ENCODE assay signal across 19 mouse cellular contexts in genomic region chr2:160530377-160530776, GRCm38 (mm10).
A peak's percentile ranks its signal among the peaks of the same experiment; 100 is the strongest.
DNase-seq lines count a peak whose midpoint lies in the region; ATAC-seq lines count a peak whose summit lies in the region.
"Had no signal": no experiment of that assay in that cellular context is flagged by ENCODE, and none has a peak within 500 bp of the region (broad histone marks: within the 10 kb centered on the region; RNA-seq: fewer than 3 reads in every experiment).

No protein-coding gene starts in this region.

- peaks cover 23% of the 10 kb centered on the region; the same call in 1 of the 2 replicates for H3K4me1 ChIP-seq in kidney, embryonic 14.5 days (ENCODE audit: control insufficient read depth, insufficient read depth, low read length)
- H3K4me1 ChIP-seq in limb, embryonic 11.5 days (ENCODE audit: control insufficient read depth, insufficient read depth, low read length): peaks cover 4% of the 10 kb centered on the region

- no peak overlapping the region for H3K4me3 ChIP-seq in kidney, embryonic 14.5 days (ENCODE audit: low read length)
- H3K4me3 ChIP-seq in limb, embryonic 11.5 days (ENCODE audit: low read depth, low read length): no peak overlapping the region
- H3K4me3 ChIP-seq: embryonic facial prominence, embryonic 13.5 days; forebrain, embryonic 10.5 days; intestine, embryonic 15.5 days; limb, embryonic 15.5 days had no signal

- H3K9me3 ChIP-seq in kidney, embryonic 14.5 days (ENCODE audit: control insufficient read depth, low read length): no peaks in the 10 kb centered on the region
- H3K9me3 ChIP-seq in limb, embryonic 11.5 days (ENCODE audit: control insufficient read depth, low read length): no peaks in the 10 kb centered on the region
- H3K9me3 ChIP-seq: embryonic facial prominence, embryonic 13.5 days; forebrain, embryonic 10.5 days; intestine, embryonic 15.5 days; limb, embryonic 15.5 days had no signal

- no peak overlapping the region for H3K27ac ChIP-seq in kidney, embryonic 14.5 days (ENCODE audit: low read depth, low read length)
- H3K27ac ChIP-seq in limb, embryonic 11.5 days (replicated peaks; ENCODE audit: low read depth, low read length): no peak overlapping the region
- H3K27ac ChIP-seq: embryonic facial prominence, embryonic 13.5 days; forebrain, embryonic 10.5 days; intestine, embryonic 15.5 days; limb, embryonic 15.5 days had no signal

- intact Hi-C loops in gastrocnemius, postnatal 36 days (cut with DNase I): no loop called here

- 30% methylated on average over 3 of the region's 3 CpGs for WGBS in kidney, embryonic 14.5 days
- 13% methylated on average over 3 of the region's 3 CpGs for WGBS in limb, embryonic 11.5 days

- DNase-seq in gastrocnemius, postnatal 25 days: peak; percentile 18
- no peak for DNase-seq in gastrocnemius, postnatal 36 days
- DNase-seq in kidney, adult 11 months: peak; percentile 3
- DNase-seq in embryo, embryonic 11.5 days (ENCODE audit: low read depth, low spot score): peak; percentile 62
- peak; percentile 57 for DNase-seq in limb, embryonic 11.5 days (ENCODE audit: low spot score)
- DNase-seq in frontal cortex, postnatal 36 days (ENCODE audit: low spot score in 2 of 2): no peak
- DNase-seq: adrenal gland, adult 8-10 months; cerebellum, adult 9-11 months; liver, postnatal 0 days; lung, postnatal 36 days; thymus, postnatal 25 days had no signal

- no peaks in the 10 kb centered on the region for H3K36me3 ChIP-seq in kidney, embryonic 14.5 days (ENCODE audit: control insufficient read depth, insufficient read depth, low read length)
- no peaks in the 10 kb centered on the region for H3K36me3 ChIP-seq in limb, embryonic 11.5 days (ENCODE audit: control insufficient read depth, insufficient read depth, low read length)
- H3K36me3 ChIP-seq: embryonic facial prominence, embryonic 13.5 days; forebrain, embryonic 10.5 days; G1E; intestine, embryonic 15.5 days; limb, embryonic 15.5 days had no signal

- H3K27me3 ChIP-seq in kidney, embryonic 14.5 days (ENCODE audit: control insufficient read depth, insufficient read depth, low read length): no peaks in the 10 kb centered on the region
- H3K27me3 ChIP-seq in limb, embryonic 11.5 days (ENCODE audit: control insufficient read depth, insufficient read depth, low read length): no peaks in the 10 kb centered on the region
- H3K27me3 ChIP-seq: embryonic facial prominence, embryonic 13.5 days; intestine, embryonic 15.5 days; limb, embryonic 15.5 days had no signal

- no peak overlapping the region for H3K4me2 ChIP-seq in kidney, embryonic 14.5 days (replicated peaks; ENCODE audit: low read depth, low read length)
- H3K4me2 ChIP-seq in limb, embryonic 11.5 days (ENCODE audit: low read depth, severe bottlenecking): no peak overlapping the region
- H3K4me2 ChIP-seq: embryonic facial prominence, embryonic 13.5 days; intestine, embryonic 15.5 days; limb, embryonic 15.5 days; midbrain, embryonic 11.5 days had no signal

- no peak overlapping the region for H3K9ac ChIP-seq in kidney, embryonic 14.5 days (ENCODE audit: low read depth, low read length)
- H3K9ac ChIP-seq in limb, embryonic 11.5 days (ENCODE audit: low read length): no peak overlapping the region
- H3K9ac ChIP-seq: embryonic facial prominence, embryonic 13.5 days; intestine, embryonic 15.5 days; limb, embryonic 15.5 days; liver, postnatal 0 days had no signal

- no peak for ATAC-seq in kidney, embryonic 14.5 days (ENCODE audit: low FRiP score, low TSS enrichment)
- ATAC-seq in limb, embryonic 11.5 days (ENCODE audit: insufficient number of reproducible peaks, low FRiP score, low TSS enrichment, low read depth): 0 out of 2 replicates have a peak, but pooled peaks have one; percentile 19
- no peak for ATAC-seq in granulocyte monocyte progenitor cell, adult 5-6 weeks (replicated peaks; ENCODE audit: poor library complexity, severe bottlenecking)
- ATAC-seq: intestine, embryonic 15.5 days; liver, postnatal 0 days had no signal

Comparison
In these comparisons a context has a peak if more than half of its experiments do, and no peak if none do; other contexts are left out.
1. DNase-seq: peak in gastrocnemius, postnatal 25 days (single experiment), kidney, adult 11 months (single experiment), embryo, embryonic 11.5 days (single experiment) and limb, embryonic 11.5 days (single experiment); none in gastrocnemius, postnatal 36 days (0 of 2) and frontal cortex, postnatal 36 days (0 of 2).